Comparison of ENCODE assay signal across 8 mouse cellular contexts in the genomic region with DNA sequence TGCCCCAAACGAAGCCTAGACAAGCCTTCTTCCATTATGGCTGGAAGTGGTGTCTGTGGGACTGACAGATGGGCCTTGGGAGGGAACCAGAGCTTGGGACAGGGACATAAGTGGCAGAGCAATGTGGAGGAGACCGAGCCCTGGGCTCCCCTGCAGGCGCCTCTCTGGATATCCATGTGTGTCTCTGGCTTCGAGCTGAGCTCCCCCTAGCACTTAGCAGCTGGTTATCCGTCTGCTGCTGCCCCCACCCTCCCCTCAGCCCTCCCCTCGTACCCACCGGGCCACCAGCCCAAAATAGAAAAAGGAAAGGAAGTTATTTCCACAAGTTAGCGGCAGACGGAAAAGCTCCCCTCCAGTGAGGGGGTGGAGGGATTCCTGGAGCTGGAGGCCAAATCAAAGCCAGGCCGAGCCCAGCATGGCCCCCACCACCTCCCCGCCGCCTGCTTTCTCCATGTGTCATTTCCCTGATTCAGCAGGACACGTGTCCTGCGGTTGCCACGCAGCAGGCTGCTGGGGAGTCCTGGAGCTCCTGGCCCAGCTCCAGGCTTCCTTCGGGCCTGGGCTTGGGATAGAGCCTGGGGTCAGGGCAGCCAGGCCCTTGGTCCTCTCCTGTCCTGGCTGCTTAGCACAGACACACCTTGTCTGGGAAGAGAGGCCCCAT. TPM values are rescaled to one million over a fixed set of nuclear protein-coding genes. Genes with fewer than 3 reads are reported as not detected.
DNase-seq lines count a peak whose midpoint lies in the region; ATAC-seq lines count a peak whose summit lies in the region.

No protein-coding gene starts in this region.

- H3K27me3 ChIP-seq in forebrain, embryonic 10.5 days (ENCODE audit: poor library complexity, severe bottlenecking), result peaks cover 2% of the 10 kb centered on the region; the same call in 1 of the 2 replicates
- H3K27me3 ChIP-seq in heart, embryonic 14.5 days (ENCODE audit: control insufficient read depth, insufficient read depth, low read length), result no peaks in the 10 kb centered on the region
- no peaks in the 10 kb centered on the region for H3K27me3 ChIP-seq in kidney, embryonic 15.5 days
- peaks cover 5% of the 10 kb centered on the region for H3K27me3 ChIP-seq in liver, embryonic 15.5 days
- no peaks in the 10 kb centered on the region for H3K27me3 ChIP-seq in neural tube, embryonic 15.5 days (replicated peaks)

- no peaks in the 10 kb centered on the region for H3K9me3 ChIP-seq in forebrain, embryonic 10.5 days
- H3K9me3 ChIP-seq in heart, embryonic 14.5 days (ENCODE audit: control insufficient read depth, low read length), result no peaks in the 10 kb centered on the region
- no peaks in the 10 kb centered on the region for H3K9me3 ChIP-seq in kidney, embryonic 15.5 days (replicated peaks)
- H3K9me3 ChIP-seq in liver, embryonic 15.5 days (replicated peaks), result no peaks in the 10 kb centered on the region
- H3K9me3 ChIP-seq in neural tube, embryonic 15.5 days (replicated peaks), result no peaks in the 10 kb centered on the region

- peaks cover 67% of the 10 kb centered on the region for H3K36me3 ChIP-seq in forebrain, embryonic 10.5 days (replicated peaks)
- H3K36me3 ChIP-seq in heart, embryonic 14.5 days (ENCODE audit: control insufficient read depth, insufficient read depth, low read length), result peaks cover 30% of the 10 kb centered on the region
- H3K36me3 ChIP-seq in kidney, embryonic 15.5 days, result peaks cover 30% of the 10 kb centered on the region
- H3K36me3 ChIP-seq in liver, embryonic 15.5 days (replicated peaks), result no peaks in the 10 kb centered on the region
- H3K36me3 ChIP-seq in neural tube, embryonic 15.5 days, result peaks cover 43% of the 10 kb centered on the region

- H3K4me1 ChIP-seq in forebrain, embryonic 10.5 days, result peaks cover 58% of the 10 kb centered on the region
- H3K4me1 ChIP-seq in heart, embryonic 14.5 days (ENCODE audit: control insufficient read depth in 2 of 2, insufficient read depth in 2 of 2, low read length in 2 of 2), result peaks cover 24 to 30% of the 10 kb centered on the region in 2 experiments
- H3K4me1 ChIP-seq in kidney, embryonic 15.5 days, result peaks cover 54% of the 10 kb centered on the region
- H3K4me1 ChIP-seq in liver, embryonic 15.5 days (replicated peaks), result peaks cover 10% of the 10 kb centered on the region
- H3K4me1 ChIP-seq in neural tube, embryonic 15.5 days, result peaks cover 24% of the 10 kb centered on the region

- H3K27ac ChIP-seq in forebrain, embryonic 10.5 days, result peak overlapping the region; percentile 77
- peak overlapping the region; percentile 96 for H3K27ac ChIP-seq in heart, embryonic 14.5 days (replicated peaks in 1 of 2; ENCODE audit: control insufficient read depth in 1 of 2, insufficient read depth in 1 of 2, low read depth in 2 of 2, low read length in 2 of 2)
- peak overlapping the region; percentile 86 for H3K27ac ChIP-seq in kidney, embryonic 15.5 days
- 0 out of 2 replicates have a peak overlapping the region, but pooled peaks have one; percentile 38 for H3K27ac ChIP-seq in liver, embryonic 15.5 days (replicated peaks)
- peak overlapping the region; percentile 79 for H3K27ac ChIP-seq in neural tube, embryonic 15.5 days (replicated peaks)

- peak; percentile 88 for ATAC-seq in heart, embryonic 14.5 days (ENCODE audit: insufficient number of reproducible peaks, insufficient read depth, low FRiP score, low read depth)
- ATAC-seq in kidney, embryonic 15.5 days (replicated peaks; ENCODE audit: low FRiP score), result peak; percentile 61
- ATAC-seq in liver, embryonic 15.5 days (ENCODE audit: insufficient read depth), result peak; percentile 57
- ATAC-seq in neural tube, embryonic 15.5 days (ENCODE audit: low FRiP score), result peak; percentile 58; the same call in 1 of the 2 replicates
- ATAC-seq in erythroid progenitor cell, adult 5-6 weeks (replicated peaks; ENCODE audit: low FRiP score, poor library complexity, severe bottlenecking), result no peak

- DNase-seq in 3134 (ENCODE audit: extremely low read depth, insufficient read length, low spot score), result peak; percentile 94
- peak; percentile 95 for DNase-seq in adrenal gland, adult 2 months
- no peak for DNase-seq in forebrain, embryonic 10.5 days (ENCODE audit: extremely low spot score, low spot score)

- H3K9ac ChIP-seq in heart, embryonic 14.5 days (ENCODE audit: low read length), result peak overlapping the region; percentile 64
- peak overlapping the region; percentile 35; the same call in 1 of the 2 replicates for H3K9ac ChIP-seq in kidney, embryonic 15.5 days
- no peak overlapping the region for H3K9ac ChIP-seq in liver, embryonic 15.5 days
- H3K9ac ChIP-seq in neural tube, embryonic 15.5 days (replicated peaks), result 0 out of 2 replicates have a peak overlapping the region, but pooled peaks have one; percentile 6

- H3K4me3 ChIP-seq in forebrain, embryonic 10.5 days, result peak overlapping the region; percentile 17
- H3K4me3 ChIP-seq in heart, embryonic 14.5 days (ENCODE audit: control insufficient read depth in 1 of 2, insufficient read depth in 1 of 2, low read depth in 1 of 2, low read length in 2 of 2), result no peak overlapping the region
- 0 out of 2 replicates have a peak overlapping the region, but pooled peaks have one; percentile 10 for H3K4me3 ChIP-seq in kidney, embryonic 15.5 days (replicated peaks)
- H3K4me3 ChIP-seq in liver, embryonic 15.5 days (replicated peaks), result no peak overlapping the region
- no peak overlapping the region for H3K4me3 ChIP-seq in neural tube, embryonic 15.5 days (replicated peaks)

- 23% methylated on average over 16 of the region's 16 CpGs for WGBS in forebrain, embryonic 10.5 days
- WGBS in heart, embryonic 14.5 days, result under 1% methylated on average over 16 of the region's 16 CpGs
- 19% methylated on average over 16 of the region's 16 CpGs for WGBS in kidney, embryonic 15.5 days
- WGBS in liver, embryonic 15.5 days (ENCODE audit: insufficient replicate concordance), result 15% methylated on average over 16 of the region's 16 CpGs
- WGBS in neural tube, embryonic 15.5 days, result 8% methylated on average over 14 of the region's 16 CpGs

- H3K4me2 ChIP-seq in heart, embryonic 14.5 days (ENCODE audit: low read length), result peak overlapping the region; percentile 19
- peak overlapping the region; percentile 10 for H3K4me2 ChIP-seq in kidney, embryonic 15.5 days
- H3K4me2 ChIP-seq in liver, embryonic 15.5 days, result no peak overlapping the region
- H3K4me2 ChIP-seq in neural tube, embryonic 15.5 days, result peak overlapping the region; percentile 11

RNA-seq across cellular contexts. Expression of a gene that starts 23.1 kb away (rescaled TPM):
- 100 to 1,000 TPM; 194 to 208 TPM for total RNA-seq in adrenal gland, adult 2 months (2021)
- 44.9 and 51.2 TPM in 2 replicates for polyA plus RNA-seq in adrenal gland, adult 2 months (2012; rRNA removed)
- 65.5 and 72.6 TPM in 2 replicates for polyA plus RNA-seq in forebrain, embryonic 10.5 days (2016; fragmentation: Nextera tagmentation; extraction: Ambion mirVana)
- 95.0 and 97.4 TPM in 2 replicates for polyA plus RNA-seq in heart, embryonic 14.5 days (2014; fragmentation: Nextera tagmentation; extraction: Ambion mirVana)
- polyA plus RNA-seq in kidney, embryonic 15.5 days (2015; fragmentation: Nextera tagmentation; extraction: Ambion mirVana), result 57.5 and 65.2 TPM in 2 replicates
- polyA plus RNA-seq in liver, embryonic 15.5 days (2015; fragmentation: Nextera tagmentation; extraction: Ambion mirVana), result 25.0 and 26.9 TPM in 2 replicates
- polyA plus RNA-seq in neural tube, embryonic 15.5 days (2015; fragmentation: Nextera tagmentation; extraction: Ambion mirVana), result 64.9 and 66.2 TPM in 2 replicates
- 18.7 and 24.3 TPM in 2 replicates for total RNA-seq in erythroid progenitor cell, adult 5-6 weeks (2015; ENCODE audit: low replicate concordance)
- 15.8 and 23.1 TPM in 2 replicates for total RNA-seq in erythroid progenitor cell, adult 5-6 weeks (2017; ENCODE audit: low replicate concordance)

Comparison
In these comparisons a context has a peak if more than half of its experiments do, and no peak if none do; other contexts are left out.
1. H3K27ac ChIP-seq: peak in every context shown above with its lines; median percentile 96 in heart, embryonic 14.5 days; 86 in kidney, embryonic 15.5 days; 79 in neural tube, embryonic 15.5 days; 77 in forebrain, embryonic 10.5 days; 38 in liver, embryonic 15.5 days.
2. H3K4me3 ChIP-seq: peak in forebrain, embryonic 10.5 days (single experiment) and kidney, embryonic 15.5 days (single experiment); none in heart, embryonic 14.5 days (0 of 2), liver, embryonic 15.5 days (single experiment) and neural tube, embryonic 15.5 days (single experiment).